Mouse (Mus musculus) telencephalon, adult 2 months (tissue): ENCODE results near the gene Cpm.
"Not testable (repeated sequence)": the region's sequence is repeated elsewhere in the genome, so short reads cannot be mapped to it uniquely, and the experiment has no call there.

Experiments
- DNase-seq: peaks from one replicate; pipeline ENCODE4 v3.0.0-alpha.2; 2011; ENCODE audit warnings: low read depth, low spot score

Gene Cpm

DNA sequence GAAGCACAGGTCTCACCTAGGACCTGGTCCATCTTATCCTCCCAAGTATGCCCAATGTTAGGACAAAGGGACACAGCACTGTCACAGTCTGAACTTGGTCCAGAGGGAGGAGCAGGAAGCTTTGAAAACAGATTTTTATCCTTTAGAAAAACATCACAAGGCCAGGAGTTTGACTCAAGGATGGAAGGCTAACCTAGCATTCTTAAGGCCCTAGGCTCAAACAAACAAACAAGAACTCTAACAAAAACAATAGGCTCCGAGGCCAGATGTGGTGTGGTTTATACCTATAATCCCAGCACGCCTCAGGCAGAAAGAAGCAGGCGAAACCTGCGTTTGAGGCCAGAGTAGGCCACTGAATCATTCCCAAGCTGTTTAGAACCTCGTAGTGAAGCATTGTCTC, 22.9 kb upstream of the Cpm start:
- no peak for DNase-seq

DNA sequence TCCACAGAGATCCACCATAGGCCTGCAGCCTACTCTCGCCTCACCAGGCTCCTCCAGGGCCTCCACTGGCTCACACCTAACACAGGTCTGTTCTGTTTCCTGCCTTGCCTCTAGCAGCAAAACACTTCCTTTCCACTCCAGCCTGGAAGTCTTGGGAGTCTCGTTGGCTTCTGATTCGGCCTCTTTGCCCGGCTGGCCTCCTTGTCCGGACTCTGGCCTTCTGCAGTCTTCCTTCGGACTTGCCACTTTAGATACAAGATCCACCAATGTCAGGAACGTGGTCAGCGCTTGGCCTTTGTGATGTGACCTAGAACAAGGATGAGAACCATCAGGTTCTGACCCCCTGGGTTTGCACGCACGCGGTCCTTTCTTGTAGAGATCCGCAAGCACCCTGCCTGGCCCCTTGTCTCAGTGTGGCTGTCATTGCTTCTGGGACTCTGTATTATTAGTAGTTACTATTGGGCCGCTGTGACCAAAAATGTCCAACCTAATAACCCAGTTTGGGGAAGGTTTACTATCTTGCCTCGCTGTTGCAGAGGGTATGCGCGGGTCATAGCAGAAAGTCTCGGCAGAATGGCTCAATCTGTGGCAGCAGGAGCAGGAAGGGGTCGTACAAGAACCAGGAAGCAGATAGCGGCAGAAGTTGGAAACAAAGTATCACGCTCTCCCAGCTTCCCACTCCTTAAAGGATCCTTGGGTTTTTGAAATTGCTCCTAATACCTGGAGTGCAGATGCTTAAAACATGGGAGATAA, 22.1 kb upstream of the Cpm start:
- DNase-seq: no peak

GRCm38 (mm10) chr10:117607804-117608279, 21.5 kb upstream of the Cpm start:
- no peak for DNase-seq

DNA sequence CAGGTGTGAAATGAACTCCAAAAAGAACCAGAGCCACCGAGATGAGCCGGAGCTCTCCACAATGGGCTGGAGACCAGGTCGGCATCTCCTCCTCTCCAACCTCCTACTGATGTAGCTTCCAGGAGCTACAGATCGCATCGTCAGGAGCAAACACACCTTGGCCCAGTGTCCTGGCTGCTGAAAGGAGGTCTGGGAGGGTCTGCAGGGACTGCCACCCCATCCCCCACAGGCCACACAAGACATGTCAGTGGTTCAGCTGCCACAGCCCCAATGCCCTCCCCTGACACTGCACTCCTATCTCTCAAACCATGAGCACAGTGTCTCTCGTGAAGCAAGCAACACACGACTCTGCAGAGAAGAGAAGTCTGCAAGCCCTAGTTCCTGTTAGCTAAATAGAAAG, 20.8 kb upstream of the Cpm start:
- no peak for DNase-seq

DNA sequence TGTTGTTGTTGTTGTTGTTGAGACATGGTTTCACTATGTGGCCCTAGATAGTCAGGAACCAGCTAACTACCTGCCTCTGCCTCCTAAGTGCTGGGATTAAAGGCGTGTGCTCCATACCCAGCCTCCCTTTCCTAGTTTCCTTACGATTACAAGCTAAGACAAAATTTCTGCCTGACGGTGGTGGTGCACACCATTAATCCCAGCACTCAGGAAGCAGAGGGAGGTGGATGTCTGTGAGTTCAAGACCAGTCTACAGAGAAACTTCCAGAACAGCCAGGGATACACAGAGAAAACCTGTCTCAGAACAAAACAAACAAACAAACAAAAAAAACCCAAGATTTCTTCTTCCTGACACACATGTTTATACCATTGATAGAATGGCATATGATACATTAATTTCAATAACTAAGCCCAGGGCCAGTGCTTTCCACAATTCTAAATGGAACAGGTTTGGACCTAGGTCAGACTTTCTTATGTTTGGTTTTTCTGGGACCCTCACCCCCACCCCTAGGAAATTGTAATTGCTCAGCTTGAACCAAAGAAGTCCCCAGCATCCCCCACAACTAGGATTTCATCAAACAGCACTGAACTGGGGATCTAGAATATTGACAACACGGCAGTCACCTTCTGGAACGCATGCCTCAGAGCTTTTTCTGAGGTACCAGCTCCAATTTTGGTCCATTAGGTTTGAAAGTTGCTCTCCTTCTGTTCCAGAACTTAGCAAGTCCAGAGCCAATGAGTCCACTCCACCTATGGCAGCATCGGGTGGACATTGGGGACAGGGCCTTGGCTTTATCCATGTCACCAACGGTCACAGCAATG, 20.1 kb upstream of the Cpm start:
- DNase-seq: no peak

GRCm38 (mm10) chr10:117609810-117610090, 19.6 kb upstream of the Cpm start:
- DNase-seq: no peak

- no peak for DNase-seq
These were observed 19.0 kb upstream of the Cpm start for GRCm38 (mm10) chr10:117610160-117610764.

- DNase-seq: no peak
These were observed 18.4 kb upstream of the Cpm start for GRCm38 (mm10) chr10:117610794-117611384.

DNA sequence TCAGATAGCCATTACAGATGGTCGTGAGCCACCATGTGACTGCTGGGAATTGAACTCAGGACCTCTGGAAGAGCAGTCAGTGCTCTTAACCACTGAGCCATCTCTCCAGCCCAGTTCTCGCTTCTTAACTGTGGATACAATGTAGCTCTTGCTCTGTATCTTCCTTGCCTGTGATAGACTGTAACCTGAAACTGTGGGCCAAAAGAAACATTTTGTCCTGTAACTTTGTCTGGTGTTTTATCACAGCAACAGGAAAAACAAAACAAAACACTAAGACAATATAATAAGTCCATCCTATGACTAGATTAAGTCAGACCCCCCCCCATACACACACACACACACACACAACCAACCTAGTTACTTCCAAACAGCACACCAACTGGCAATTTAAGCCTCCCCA, 17.8 kb upstream of the Cpm start:
- no peak for DNase-seq

DNA sequence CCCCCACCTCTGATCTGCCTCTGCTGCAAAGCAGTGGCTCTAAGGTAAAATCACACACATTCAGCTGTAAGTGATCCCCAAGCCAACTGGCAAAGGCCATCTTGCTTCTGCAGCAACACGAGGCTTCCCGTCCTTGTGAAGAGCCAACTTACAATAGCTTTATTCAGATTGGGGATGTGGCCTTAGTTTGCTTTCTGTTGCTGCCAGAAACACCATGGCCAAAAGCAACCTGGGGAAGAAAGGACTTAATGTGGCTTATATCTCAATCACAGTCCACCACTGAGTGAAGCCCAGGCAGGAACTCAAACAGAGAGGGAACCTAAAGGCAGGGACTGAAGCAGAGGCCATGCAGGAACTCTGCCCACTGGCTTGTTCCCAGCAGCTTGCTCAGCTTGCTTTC, 17.3 kb upstream of the Cpm start:
- no peak for DNase-seq

GRCm38 (mm10) chr10:117612621-117613584, 16.4 kb upstream of the Cpm start:
- no peak for DNase-seq

GRCm38 (mm10) chr10:117613960-117614359, 15.3 kb upstream of the Cpm start:
- no peak for DNase-seq

GRCm38 (mm10) chr10:117614387-117614786, 14.9 kb upstream of the Cpm start:
- DNase-seq: no peak

DNA sequence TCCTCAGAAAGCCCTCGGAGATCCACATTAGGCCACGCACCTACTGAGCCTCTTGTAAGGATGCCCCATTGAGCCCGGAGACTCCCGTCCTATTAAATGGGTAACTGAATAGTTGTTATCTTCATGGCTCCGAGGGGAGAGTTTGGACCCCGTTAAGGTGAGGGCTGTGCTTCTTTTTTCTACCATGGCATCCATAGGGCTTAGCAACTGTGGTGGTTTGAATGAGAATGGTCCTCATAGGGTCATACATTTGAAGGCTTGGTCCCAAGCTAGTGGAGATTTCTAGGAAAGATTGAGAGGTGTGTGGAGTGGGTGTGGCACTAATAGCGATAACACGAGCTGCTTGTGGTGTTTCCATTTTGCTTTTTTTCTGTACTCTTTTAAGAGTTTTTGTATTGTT, 14.1 kb upstream of the Cpm start:
- DNase-seq: no peak

DNA sequence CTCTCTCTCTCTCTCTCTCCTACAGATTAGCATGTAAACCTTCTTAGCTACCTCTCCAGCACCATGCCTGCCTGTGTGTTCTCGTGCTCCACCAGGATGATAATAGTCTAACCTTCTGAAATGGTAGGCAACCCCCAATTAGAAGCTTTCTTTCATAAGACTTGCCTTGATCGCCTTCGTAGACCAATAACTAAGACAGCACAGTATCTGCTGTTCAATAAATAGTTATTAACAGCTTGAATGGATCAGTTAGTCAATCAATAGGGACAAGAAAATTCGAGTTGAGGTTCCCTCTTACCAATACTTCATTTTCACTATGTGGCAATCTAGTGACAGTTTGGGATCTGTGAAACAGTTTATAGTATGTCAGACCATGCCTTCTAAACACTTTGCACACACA, 13.6 kb upstream of the Cpm start:
- DNase-seq: no peak

GRCm38 (mm10) chr10:117616191-117616680, 13.1 kb upstream of the Cpm start:
- no peak for DNase-seq

DNA sequence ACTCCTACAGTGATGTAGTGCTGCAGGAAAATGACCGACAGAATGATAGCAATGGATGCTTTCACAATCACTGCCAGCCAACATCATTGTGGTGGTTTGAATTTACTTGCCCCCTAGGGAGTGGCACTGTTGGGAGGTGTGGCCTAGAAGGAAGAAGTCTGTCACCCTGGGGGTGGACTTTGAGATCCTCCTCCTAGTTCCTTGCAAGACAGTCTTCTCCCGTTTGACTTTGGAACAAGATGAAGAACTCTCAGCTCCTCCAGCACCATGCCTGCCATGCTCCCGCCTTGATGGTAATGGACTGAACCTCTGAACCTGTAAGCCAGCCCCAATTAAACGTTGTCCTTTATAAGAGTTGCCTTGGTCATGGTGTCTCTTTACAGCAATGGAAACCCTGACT, 12.5 kb upstream of the Cpm start:
- DNase-seq: not testable (repeated sequence)

DNA sequence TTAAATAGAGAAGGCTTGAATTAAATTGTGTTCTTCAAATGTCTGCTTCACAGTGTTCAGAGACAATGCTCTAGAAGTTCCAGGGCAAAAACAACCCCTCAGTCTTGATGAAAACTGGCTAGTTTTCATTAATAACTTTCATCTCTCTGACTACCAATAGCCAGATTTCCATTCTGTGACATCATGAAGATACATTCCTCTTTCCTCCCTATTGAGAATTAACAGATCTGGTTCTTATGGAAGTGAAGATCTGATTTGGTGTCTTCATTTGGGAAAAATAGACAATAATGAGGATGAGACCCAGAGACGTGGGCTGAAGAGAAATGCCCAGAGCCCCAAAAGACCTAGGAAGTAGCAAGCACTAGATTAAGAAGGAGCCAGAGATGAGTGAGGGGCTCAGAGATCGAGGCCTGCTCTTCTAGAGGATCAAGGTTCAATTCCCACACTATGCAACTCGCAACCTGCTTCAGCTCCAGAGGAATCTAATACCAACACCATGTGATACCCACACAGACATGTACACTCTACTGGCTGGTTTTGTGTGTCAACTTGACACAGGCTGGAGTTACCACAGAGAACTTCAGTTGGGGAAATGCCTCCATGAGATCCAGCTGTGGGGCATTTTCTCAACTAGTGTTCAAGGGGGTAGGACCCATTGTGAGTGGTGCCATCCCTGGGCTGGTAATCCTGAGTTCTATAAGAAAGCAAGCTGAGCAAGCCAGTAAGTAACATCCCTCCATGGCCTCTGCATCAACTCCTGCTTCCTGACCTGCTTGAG, 11.5 kb upstream of the Cpm start:
- DNase-seq: no peak

GRCm38 (mm10) chr10:117619041-117619861, 10.0 kb upstream of the Cpm start:
- DNase-seq: no peak

DNA sequence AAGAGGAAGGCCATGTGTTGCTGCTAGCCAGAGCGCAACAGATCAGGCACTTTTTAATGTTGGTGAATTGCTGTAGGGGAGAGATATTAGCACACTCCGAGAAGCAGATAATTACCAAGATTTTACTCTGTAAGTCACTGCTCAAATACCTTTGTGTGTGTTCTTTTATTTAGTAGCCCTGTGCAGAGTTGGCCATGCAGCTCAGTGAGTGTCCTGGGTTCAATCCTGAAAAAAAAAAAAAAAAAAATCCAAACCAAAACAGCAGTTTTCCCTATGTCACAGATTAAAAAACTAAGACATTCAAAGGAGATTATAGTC, 9.5 kb upstream of the Cpm start:
- DNase-seq: no peak
